Mouse (Mus musculus): Measurements from ENCODE around the gene Trhr2. TPM values are rescaled to one million over a fixed set of nuclear protein-coding genes. Genes with fewer than 3 reads are reported as not detected.

Trhr2 gene
- polyA plus RNA-seq, 1 experiment from 2014 or later = 0.20 TPM

DNA sequence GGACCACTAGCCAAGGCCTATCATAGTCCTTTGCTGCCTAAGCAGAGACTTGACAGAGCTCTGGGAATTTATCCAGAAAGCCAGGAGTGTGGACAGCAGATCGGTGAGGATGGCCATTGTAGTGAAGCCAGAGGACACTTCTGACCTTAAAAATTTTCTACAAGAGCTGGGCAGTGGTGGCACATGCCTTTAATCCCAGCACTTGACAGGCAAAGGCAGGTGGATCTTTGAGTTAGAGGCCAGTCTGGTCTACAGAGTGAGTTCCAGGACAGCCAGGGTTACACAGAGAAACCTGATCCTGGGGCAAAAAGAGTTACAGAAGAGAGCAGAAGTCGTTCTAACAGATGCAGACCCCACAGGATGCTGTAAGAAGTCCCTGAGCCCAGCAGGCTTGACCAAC is 44.1 kb downstream of the Trhr2 start:
- H3K9ac ChIP-seq = no peak overlapping the region
- no peaks in the 10 kb centered on the region for H3K27me3 ChIP-seq
- peaks cover 13% of the 10 kb centered on the region; the same call in 1 of the 2 replicates for H3K4me1 ChIP-seq
- no peak for ATAC-seq (ENCODE audit: insufficient number of reproducible peaks, low FRiP score, low TSS enrichment, low read depth)
- no peaks in the 10 kb centered on the region for H3K36me3 ChIP-seq
- no peak overlapping the region for H3K4me3 ChIP-seq (replicated peaks)
- 42% methylated on average over 2 of the region's 2 CpGs for WGBS
- H3K4me2 ChIP-seq (replicated peaks) = no peak overlapping the region
- no peaks in the 10 kb centered on the region for H3K9me3 ChIP-seq (replicated peaks)
- H3K27ac ChIP-seq (replicated peaks) = no peak overlapping the region

DNA sequence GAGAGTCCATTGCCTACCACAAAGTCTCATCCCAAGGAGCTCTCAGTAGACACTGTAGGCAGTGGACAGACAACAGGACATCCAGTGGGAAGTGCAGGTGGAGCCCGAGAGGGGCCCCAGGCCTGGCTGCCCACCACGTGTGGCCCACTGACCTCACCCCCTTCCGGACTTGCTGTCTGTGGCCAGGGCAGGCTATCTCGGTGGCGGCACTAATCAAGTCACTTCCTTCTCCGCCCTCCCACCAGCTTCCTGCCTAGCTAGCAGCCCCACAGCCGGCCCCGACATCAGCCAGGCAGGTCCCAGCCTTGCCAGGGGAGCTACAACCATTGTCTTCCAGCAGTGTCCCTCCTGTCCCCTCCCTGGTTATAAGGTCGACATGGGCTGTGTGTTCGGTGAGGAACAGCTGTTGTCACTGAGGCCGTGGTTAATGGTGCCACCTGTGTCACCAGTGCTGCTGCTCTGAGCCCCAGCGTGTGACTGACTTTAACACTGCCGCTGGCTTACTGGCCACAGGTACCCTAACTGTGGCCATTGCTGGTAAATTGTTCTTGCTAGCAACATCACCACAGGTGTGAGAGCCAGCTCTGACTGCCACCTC is 45.5 kb downstream of the Trhr2 start:
- Histone ChIP-seq H3K4me2 (replicated peaks) (no peak overlapping the region), H3K9me3 (replicated peaks) (no peaks in the 10 kb centered on the region), H3K36me3 (no peaks in the 10 kb centered on the region), H3K4me1 (peaks cover 4% of the 10 kb centered on the region; the same call in 1 of the 2 replicates), H3K27ac (replicated peaks) (no peak overlapping the region), H3K9ac (no peak overlapping the region), H3K4me3 (replicated peaks) (no peak overlapping the region), H3K27me3 (no peaks in the 10 kb centered on the region)
- ATAC-seq (ENCODE audit: insufficient number of reproducible peaks, low FRiP score, low TSS enrichment, low read depth) = no peak
- whole genome bisulfite sequencing = 46% methylated on average over 13 of the region's 13 CpGs

DNA sequence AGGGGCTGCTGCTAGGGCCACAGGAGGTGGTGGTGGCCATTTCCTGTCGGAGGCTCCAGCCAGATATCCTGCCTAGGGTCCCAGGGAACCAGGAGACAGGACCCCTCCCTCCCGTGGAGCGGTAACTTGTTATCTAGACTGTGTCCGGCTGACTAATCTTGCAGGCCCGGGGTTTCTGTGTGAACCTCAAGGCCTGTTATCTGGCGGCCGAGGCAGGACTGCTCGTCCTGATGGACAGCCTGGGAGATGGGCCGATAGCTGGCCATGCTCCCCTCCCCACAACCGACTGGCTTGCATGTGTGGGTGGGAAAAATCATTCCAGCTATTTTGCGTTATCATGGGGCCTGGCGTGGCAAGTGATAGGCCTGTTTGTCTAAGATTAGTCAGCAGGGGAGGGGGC is 47.2 kb downstream of the Trhr2 start:
- no peak overlapping the region for H3K27ac ChIP-seq (replicated peaks)
- ATAC-seq (ENCODE audit: insufficient number of reproducible peaks, low FRiP score, low TSS enrichment, low read depth) = no peak
- WGBS = 60% methylated on average over 12 of the region's 12 CpGs
- no peaks in the 10 kb centered on the region for H3K4me1 ChIP-seq
- H3K4me2 ChIP-seq (replicated peaks) = no peak overlapping the region
- H3K27me3 ChIP-seq = no peaks in the 10 kb centered on the region
- H3K9me3 ChIP-seq (replicated peaks) = no peaks in the 10 kb centered on the region
- no peaks in the 10 kb centered on the region for H3K36me3 ChIP-seq
- H3K9ac ChIP-seq = no peak overlapping the region
- no peak overlapping the region for H3K4me3 ChIP-seq (replicated peaks)

DNA sequence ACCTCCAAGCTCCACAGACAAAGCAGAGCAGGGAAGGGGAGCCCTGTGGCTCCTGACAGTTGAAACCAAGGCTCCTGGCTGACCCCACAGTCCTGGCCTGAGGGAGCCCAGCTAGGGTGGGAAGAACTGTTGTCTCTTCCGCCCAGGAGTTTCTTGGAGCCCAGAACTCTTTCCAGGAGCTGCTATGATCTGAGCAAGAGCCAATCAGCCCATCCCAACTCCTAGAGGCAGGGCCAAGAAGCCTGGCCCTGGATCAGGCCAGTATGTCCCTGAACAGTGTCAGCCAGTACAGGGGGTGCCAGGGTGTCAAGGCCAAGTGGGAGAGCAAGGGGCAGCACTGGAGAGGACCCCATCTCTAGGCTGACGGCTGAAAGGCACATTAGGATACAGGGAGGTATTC is 48.0 kb downstream of the Trhr2 start:
- Histone ChIP-seq H3K27ac (replicated peaks) (no peak overlapping the region), H3K36me3 (no peaks in the 10 kb centered on the region), H3K27me3 (no peaks in the 10 kb centered on the region), H3K9ac (no peak overlapping the region), H3K4me1 (no peaks in the 10 kb centered on the region), H3K4me3 (replicated peaks) (no peak overlapping the region), H3K4me2 (replicated peaks) (no peak overlapping the region), H3K9me3 (replicated peaks) (no peaks in the 10 kb centered on the region)
- WGBS = 58% methylated on average over 2 of the region's 2 CpGs
- ATAC-seq (ENCODE audit: insufficient number of reproducible peaks, low FRiP score, low TSS enrichment, low read depth) = no peak

DNA sequence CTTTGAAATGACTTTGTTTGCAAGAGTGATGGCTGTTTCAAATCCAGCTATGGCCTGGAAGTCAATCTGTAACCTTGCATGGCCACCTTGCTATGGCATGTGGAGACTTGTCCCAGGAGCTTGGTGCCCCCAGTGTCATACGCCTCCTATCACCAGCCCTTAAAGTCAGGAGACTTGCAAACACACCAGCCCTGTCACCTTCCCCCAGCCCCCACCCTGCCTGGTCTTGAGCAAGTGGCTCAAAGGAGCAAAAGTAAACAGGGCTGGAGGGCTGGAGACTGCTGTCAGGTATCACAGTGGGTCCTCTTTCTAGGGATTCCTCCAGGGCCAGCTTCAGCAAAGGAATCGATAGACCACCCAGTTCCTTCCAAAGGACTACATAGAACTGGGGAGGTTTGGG is 49.4 kb downstream of the Trhr2 start:
- no peaks in the 10 kb centered on the region for H3K4me1 ChIP-seq
- WGBS = 74% methylated on average over 2 of the region's 2 CpGs

DNA sequence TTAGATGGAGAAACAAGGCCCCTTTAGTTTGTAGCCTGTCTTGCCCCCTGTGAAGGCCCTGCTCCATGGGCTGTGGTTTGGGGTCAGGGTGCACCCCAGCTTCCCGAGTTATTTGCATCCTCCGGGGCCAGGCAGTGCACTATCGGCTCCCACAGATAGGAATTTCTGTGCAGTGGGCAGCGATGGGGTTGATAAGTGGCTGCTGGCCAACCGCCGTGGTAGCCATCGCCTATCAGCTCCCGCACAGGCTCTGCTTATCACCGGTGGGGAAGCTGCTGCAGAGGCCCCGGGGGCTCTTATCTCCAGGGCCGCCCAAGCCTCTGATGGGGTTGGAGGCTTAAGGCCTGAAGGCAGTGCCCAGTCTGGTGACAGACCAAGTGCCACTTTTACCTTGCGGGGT is 51.3 kb downstream of the Trhr2 start:
- 83% methylated on average over 12 of the region's 12 CpGs for WGBS
- no peak for ATAC-seq (ENCODE audit: insufficient number of reproducible peaks, low FRiP score, low TSS enrichment, low read depth)
- H3K36me3 ChIP-seq = no peaks in the 10 kb centered on the region

More for the DNA sequence above, 49.4 kb downstream of the Trhr2 start:
- Histone ChIP-seq H3K4me2 (replicated peaks) (no peak overlapping the region), H3K36me3 (no peaks in the 10 kb centered on the region), H3K9ac (no peak overlapping the region), H3K27ac (replicated peaks) (no peak overlapping the region), H3K27me3 (no peaks in the 10 kb centered on the region), H3K4me3 (replicated peaks) (no peak overlapping the region), H3K9me3 (replicated peaks) (no peaks in the 10 kb centered on the region)
- no peak for ATAC-seq (ENCODE audit: insufficient number of reproducible peaks, low FRiP score, low TSS enrichment, low read depth)

DNA sequence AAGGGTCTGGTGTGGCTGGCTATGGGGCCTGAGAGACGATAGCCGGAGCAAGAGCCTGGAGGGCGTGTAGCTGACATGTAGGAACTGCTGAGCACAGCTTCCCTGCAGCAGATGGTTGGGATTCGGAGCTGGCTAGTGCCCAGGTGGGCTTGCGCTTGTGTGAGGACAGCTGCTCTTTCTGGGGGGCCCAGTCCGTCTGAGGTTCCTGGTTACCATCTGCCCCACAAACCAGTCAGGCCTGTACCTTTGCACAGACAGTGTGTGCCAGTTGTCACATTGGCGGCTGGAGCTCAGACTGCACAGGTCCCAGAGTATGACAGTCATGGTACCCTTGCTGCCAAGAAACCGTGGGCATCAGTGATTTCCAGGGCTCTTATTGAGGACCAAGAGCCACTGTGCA is 52.7 kb downstream of the Trhr2 start:
- ATAC-seq (ENCODE audit: insufficient number of reproducible peaks, low FRiP score, low TSS enrichment, low read depth) = no peak
- 73% methylated on average over 8 of the region's 8 CpGs for WGBS
- H3K27me3 ChIP-seq = no peaks in the 10 kb centered on the region
- no peaks in the 10 kb centered on the region for H3K9me3 ChIP-seq (replicated peaks)
- H3K36me3 ChIP-seq = no peaks in the 10 kb centered on the region
- H3K9ac ChIP-seq = no peak overlapping the region
- H3K27ac ChIP-seq (replicated peaks) = no peak overlapping the region
- H3K4me3 ChIP-seq (replicated peaks) = no peak overlapping the region
- H3K4me2 ChIP-seq (replicated peaks) = no peak overlapping the region
- no peaks in the 10 kb centered on the region for H3K4me1 ChIP-seq

More for the DNA sequence above, 51.3 kb downstream of the Trhr2 start:
- Histone ChIP-seq H3K9me3 (replicated peaks) (no peaks in the 10 kb centered on the region), H3K27me3 (no peaks in the 10 kb centered on the region), H3K9ac (no peak overlapping the region), H3K4me1 (no peaks in the 10 kb centered on the region), H3K4me3 (replicated peaks) (no peak overlapping the region), H3K4me2 (replicated peaks) (no peak overlapping the region), H3K27ac (replicated peaks) (no peak overlapping the region)

Other genes starting within 250 kb of the Trhr2 start
- 1.4 and 1.6 TPM in 2 replicates for gene Zfpm1, start 78.6 kb downstream of the Trhr2 start, polyA plus RNA-seq (2015; fragmentation: Nextera tagmentation; extraction: Ambion mirVana)
- 48.2 and 49.7 TPM in 2 replicates for gene Zc3h18, start 15.9 kb upstream of the Trhr2 start, polyA plus RNA-seq (2015; fragmentation: Nextera tagmentation; extraction: Ambion mirVana)
- gene Il17c, start 61.3 kb upstream of the Trhr2 start, polyA plus RNA-seq (2015; fragmentation: Nextera tagmentation; extraction: Ambion mirVana) = 0.41 TPM in 1 of 2 replicates, not detected in the other
- 173 and 186 TPM in 2 replicates for gene Cyba, start 72.2 kb upstream of the Trhr2 start, polyA plus RNA-seq (2015; fragmentation: Nextera tagmentation; extraction: Ambion mirVana)
- gene Mvd, start 82.7 kb upstream of the Trhr2 start, polyA plus RNA-seq (2015; fragmentation: Nextera tagmentation; extraction: Ambion mirVana) = 31.9 and 33.8 TPM in 2 replicates
- 1.3 and 1.4 TPM in 2 replicates for gene Snai3, start 100.0 kb upstream of the Trhr2 start, polyA plus RNA-seq (2015; fragmentation: Nextera tagmentation; extraction: Ambion mirVana)
- gene Rnf166, start 115.3 kb upstream of the Trhr2 start, polyA plus RNA-seq (2015; fragmentation: Nextera tagmentation; extraction: Ambion mirVana) = 53.2 and 54.6 TPM in 2 replicates
- 46.4 and 49.7 TPM in 2 replicates for gene Ctu2, start 115.4 kb upstream of the Trhr2 start, polyA plus RNA-seq (2015; fragmentation: Nextera tagmentation; extraction: Ambion mirVana)
- gene Piezo1, start 190.6 kb upstream of the Trhr2 start, polyA plus RNA-seq (2015; fragmentation: Nextera tagmentation; extraction: Ambion mirVana) = 14.3 and 16.7 TPM in 2 replicates
- gene Cdt1, start 207.3 kb upstream of the Trhr2 start, polyA plus RNA-seq (2015; fragmentation: Nextera tagmentation; extraction: Ambion mirVana) = 32.5 and 36.2 TPM in 2 replicates
- gene Aprt, start 216.2 kb upstream of the Trhr2 start, polyA plus RNA-seq (2015; fragmentation: Nextera tagmentation; extraction: Ambion mirVana) = 298 and 312 TPM in 2 replicates

All from embryonic facial prominence, embryonic 15.5 days (tissue).